Mouse (Mus musculus) c-Kit-negative CD71-positive TER-119-positive erythroid progenitor cells, embryonic 14.5 days (primary cell): ENCODE results near the gene Spem1.

ENCODE experiments used
- DNase-seq: peaks from one replicate; pipeline ENCODE4 v3.0.0-alpha.2; 2013; ENCODE audit warnings: low read depth, low spot score

The Spem1 gene

DNA sequence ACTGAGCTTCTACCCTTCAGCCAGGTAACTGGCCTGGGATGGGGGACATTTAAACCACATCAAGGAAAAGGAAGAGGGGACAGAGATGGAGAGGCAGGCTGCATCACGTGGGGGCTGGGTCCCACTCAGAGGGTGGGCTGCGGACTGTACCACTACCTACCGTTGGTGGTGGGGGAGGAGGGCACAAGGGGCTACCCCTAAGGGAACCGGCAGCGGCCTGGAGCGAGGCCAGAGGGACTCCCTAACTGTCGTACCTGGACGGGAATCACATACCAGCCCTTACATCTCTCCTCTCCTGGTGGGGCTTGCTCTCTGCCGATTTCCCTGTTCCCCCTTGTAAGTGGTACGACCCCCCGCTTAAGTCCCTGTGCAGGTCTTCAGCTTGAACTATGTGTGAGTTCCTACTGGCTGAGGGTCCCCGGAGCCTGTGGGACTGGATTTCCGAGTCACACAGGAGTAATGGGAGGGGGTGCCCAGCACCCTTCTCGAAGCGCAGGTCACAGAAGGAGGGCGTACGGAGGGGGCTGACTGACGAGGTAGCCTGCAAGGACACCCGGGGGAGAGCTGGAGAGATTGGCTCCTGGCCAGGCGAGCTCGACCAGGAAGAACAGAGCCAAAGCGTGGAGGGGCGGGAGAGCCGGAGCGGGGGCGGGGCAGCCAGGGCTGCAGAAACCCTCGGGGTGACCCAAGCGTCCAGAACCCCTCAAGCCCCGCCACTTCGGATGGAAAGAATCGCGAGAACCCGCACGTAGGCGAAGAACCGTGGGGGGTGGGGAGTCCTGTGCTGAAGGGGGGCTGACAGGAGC is 21.4 kb downstream of the Spem1 start:
- no peak for DNase-seq

DNA sequence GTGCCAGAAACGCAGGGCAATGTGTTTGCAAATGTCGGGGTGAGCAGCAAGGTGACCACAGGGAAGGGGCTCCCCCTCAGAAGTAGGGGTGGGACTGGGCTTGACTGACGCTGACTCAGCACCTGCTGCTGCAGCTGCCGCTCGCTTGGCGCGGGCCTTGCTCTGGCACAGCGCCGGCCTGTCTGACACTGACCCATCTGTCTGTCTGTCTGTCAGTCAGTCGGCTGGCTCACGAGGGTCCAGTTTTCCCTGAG is 21.9 kb downstream of the Spem1 start:
- no peak for DNase-seq

DNA sequence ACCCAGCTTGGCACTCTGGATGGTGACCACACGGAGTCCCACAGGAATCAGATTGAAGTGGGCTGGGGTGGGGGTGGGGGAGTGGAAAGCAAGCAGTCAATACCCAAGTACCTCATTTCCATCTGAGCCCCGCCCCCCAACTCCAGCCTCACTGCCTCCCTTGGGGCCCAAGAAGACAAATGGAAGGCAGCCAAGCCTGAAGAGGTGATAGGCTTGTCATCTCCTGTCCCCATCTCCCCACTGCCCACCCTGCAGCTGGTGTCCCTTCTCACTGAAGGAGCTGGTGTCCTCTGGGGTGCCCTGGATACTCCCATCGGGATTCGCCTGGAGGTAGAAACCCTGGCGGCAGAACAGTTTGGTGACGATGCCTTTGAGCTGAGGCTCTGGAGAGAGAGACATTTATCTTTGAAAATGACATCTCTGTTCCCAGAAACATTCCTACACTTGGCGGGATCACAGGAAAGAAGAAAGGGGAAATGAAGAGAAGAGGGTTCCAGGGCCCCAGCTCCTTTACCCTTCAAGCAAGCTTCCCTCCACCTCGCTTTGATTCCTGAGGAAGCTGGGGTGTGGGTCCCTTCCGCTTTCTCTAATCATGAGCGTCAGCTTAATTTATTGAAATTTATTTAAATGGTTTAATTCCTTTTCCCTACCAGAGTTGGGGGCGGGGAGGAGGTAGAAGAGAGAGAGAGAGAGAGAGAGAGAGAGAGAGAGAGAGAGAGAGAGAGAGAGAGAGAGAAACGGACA is 22.4 kb downstream of the Spem1 start:
- DNase-seq = no peak

DNA sequence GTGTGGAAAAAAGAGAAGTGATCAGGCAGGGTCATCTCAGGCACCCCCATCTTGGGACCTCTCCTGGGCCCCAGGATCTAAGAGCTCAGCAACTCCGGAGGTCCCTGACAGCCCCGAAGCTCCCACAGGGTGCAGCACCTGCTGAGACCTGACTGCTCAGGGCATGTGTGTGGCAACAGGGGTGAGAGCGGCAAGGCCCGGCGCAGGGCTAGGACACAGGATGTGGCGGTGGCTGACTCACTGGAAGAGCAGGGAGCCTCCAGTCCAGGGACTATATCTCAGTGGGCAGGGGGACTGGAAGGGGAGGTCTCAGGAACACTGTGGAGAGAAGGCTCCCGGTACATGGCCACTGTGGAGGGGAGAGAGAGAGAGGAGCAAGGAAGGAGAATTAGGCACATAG is 24.1 kb downstream of the Spem1 start:
- no peak for DNase-seq

DNA sequence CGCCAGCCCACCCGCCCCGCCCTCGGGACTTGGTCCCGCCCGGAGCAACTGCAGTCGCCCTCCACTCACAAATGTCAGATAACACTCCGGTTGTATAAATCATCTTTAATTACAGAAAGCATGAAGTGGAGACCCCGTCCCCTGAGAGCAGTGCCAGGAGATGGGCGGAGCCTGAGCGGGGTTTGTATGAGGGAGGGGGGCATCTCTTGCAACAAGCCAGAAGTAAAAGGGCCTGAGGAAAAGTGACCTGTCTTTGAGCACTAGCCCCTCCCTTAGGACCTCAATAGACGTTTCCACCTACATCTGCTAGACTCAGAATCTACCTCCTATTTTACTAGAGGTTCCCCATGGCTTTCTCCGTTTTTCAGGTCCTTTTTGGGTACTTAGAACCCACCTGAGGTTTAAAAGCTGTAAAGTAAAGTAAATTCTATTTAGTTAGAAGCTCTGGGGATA is 26.0 kb downstream of the Spem1 start:
- no peak for DNase-seq

DNA sequence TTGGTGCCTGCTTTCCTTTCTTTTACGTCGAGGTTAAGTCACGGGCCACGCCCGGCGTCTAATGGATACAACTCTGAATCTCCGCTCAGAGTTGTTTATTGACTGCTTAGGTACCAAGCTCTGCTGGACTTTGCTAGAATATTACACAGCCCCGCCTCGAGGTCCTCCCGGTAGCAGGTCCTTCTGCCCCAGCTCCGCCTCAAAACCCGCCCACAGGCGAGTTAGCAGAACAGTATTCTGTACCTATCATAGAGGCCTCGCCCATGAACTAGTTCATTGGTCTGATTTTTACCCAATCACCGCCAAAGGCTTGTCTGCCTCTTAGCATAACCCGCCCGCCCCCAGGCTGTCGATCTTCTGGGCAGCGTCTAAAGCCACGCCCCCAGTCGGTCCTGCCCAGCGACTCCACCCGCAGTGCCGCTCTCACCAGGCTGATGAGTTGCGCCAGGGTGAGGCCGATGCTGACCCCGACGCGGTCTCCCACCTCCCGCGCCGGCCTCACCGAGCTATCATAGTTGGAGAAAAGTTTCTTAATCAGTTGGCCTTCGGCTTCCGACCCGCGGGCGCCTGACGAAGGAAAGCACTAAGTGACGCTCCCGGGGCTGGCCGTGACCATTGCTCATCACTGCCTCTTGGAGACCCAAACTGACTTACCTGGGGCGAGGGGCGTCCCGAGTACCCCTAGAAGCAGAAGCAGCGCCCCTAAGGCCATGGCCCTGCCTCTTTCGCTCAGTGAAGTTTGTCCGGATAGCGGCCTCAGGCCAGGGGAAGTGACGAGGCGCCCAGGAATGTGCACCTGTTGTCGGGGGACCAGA is 26.6 kb downstream of the Spem1 start, which contains the start of gene Chrnb1:
TSS of gene Chrnb1 (minus strand) at position 776 of the 815 bp plus-strand sequence.
- peak; percentile 94 for DNase-seq

DNA sequence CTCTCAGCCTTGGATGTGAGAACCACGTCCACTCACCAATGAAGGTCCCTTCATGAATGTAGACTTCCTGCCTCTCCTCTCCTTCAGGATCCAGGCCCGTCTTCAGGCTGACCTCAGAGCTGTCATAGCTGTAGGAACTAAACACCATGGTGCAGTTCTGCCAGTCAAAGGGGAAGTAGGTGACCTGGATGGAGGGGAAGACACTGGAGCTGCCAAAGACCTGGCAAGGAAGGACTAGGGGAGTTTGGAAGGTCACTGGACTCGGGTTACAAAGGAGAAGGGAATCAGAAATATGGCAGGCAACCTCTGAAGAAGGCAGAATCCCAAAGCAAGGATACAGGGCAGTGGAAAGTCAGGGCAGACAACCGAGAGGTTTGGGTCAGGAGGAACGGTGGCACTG is 28.6 kb downstream of the Spem1 start:
- no peak for DNase-seq

DNA sequence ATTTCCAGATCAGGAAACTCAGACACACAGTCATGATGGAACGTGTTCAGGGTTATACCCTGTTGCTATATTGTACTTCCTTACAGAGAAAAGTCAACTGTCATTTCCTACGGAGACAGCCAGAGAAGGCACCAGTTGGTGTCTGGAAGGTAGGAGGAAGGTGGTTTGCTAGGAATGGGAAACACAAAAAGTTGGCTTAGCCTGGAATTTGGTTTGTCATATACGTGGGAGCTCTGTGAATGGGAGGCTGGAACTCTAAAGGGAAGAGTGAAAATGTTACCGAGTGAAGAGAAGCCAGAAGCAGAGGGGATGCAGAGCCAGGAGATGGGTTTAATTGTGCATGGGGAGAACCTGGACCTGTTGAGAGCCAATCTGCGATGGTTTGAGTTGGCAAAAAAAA is 30.6 kb downstream of the Spem1 start:
- DNase-seq = no peak

DNA sequence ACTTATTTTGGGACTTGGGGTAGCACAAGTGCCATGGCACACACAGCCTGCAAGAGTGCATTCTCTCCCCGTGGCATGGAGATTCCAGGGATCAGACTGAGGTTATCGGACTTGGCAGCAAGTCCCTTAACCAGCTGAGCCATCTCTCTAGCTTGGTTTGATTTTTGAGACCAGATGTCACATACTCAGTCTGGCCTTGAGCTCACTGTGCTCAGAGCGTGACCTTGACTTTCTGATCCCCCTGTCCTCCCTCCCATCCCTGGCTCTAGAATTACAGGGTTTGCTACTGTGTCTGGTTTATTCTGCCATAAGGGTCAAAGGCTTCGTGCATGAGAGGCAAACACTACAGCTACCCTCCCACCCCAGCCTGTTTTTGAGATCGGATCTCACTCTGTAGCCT is 32.5 kb downstream of the Spem1 start:
- no peak for DNase-seq

DNA sequence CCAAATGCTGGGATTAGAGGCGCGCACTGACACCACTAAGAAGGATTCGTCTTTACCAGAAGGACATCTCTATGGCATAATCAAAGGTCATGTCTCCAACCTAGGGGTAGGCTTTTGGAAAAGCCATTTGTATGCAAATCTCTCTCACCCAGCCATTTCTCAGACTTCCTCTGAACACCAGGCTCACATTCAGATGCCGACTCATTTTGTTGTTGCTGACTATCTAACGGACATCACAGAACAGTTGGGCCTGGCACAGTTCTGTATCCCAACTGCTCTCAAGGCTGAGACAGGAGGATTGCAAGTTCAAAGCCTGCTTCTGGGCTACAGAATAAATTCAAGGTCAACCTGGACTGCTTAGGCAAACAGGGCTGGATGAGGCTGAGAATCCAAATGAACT is 34.7 kb downstream of the Spem1 start:
- no peak for DNase-seq

DNA sequence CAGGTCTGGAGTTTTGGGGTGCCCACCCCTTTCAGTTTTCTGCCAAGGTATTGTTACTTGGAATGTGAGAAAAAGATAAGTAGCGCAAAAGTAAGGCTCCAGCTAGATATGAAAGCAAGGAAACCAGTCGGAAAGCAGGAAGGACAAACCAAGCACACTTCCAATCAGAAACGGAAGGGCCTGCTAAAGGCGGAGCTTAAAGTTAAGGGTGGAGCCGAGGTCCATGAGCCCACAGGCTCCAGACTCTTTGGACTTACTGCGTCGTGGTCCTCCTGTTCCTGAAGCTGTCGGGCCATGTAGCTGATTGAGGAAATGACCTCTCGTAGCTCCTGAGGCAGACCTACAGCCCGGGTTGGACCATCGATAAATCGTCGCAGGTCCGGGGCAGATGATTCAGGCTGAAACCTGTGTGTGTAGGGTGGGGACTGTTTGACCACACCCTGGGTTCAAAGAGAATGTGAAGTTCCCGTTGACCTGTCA is 37.1 kb downstream of the Spem1 start:
- DNase-seq = peak; percentile 56

DNA sequence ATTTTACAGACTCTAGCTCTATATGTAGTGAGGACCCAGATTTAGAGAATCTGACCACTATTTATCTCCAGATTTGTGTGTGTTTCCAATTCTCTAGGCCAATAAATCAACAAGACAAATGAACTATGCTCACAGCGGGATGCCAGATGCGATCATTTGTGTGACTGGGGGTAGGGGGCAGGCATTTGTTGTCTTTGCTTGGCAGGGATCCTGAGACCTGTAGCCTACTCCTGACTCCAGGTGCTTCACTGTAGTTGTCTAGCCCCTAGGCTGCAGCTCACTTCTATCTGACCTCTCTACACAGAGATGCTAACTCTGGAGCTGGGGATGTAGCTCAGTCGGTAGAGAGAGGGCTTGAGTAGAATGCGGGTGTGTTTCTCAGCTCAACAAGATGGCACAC is 40.2 kb downstream of the Spem1 start:
- DNase-seq = no peak

DNA sequence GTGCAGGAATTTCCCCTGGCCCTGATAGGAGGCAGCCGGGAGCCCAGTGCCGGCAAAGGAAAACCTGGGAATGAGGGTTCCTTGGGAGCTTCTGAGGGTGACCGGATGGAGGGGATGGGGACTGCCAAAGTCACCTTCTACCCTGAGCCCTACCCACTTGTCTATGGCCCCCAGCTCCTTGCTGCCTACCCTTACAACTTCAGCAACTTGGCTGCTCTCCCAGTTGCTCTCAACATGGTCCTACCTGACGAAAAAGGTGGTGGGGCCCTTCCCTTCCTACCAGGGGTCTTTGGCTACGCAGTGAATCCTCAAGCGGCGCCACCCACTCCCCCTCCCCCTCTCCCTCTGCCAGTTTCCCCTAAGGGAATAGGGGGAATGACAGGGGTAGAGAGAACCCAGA is 43.0 kb downstream of the Spem1 start:
- no peak for DNase-seq

DNA sequence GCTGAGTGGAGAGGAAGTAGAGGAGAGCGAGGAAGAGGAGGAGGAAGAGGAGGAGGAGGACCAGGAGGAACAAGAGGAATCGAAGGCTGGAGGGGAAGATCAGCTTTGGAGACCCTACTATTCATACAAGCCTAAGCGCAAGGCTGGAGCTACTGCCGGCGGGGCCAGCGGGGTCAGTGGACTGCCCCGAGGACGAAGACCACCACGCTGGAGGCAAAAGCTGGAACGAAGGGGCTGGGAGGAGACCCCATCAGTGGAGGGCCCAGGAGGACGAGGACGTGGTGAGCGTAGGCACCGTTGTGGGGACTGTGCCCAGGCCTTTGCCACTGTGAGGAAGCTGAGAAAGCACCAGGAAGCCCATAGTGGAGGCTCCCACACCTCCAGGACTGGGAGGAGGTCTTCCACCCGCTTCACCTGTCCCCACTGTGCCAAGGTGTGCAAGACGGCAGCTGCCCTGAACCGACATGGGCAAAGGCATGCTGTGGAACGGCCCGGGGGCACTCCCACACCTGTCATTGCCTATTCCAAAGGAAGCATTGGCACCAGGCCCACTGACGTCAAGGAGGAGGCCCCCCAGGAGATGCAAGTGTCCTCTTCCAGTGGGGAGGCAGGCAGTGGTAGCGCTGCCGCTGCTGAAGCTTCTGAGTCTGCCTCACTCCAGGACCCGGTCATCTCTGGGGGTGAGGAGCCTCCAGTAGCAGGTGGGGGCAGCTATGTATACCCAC is 43.6 kb downstream of the Spem1 start:
- DNase-seq = no peak

DNA sequence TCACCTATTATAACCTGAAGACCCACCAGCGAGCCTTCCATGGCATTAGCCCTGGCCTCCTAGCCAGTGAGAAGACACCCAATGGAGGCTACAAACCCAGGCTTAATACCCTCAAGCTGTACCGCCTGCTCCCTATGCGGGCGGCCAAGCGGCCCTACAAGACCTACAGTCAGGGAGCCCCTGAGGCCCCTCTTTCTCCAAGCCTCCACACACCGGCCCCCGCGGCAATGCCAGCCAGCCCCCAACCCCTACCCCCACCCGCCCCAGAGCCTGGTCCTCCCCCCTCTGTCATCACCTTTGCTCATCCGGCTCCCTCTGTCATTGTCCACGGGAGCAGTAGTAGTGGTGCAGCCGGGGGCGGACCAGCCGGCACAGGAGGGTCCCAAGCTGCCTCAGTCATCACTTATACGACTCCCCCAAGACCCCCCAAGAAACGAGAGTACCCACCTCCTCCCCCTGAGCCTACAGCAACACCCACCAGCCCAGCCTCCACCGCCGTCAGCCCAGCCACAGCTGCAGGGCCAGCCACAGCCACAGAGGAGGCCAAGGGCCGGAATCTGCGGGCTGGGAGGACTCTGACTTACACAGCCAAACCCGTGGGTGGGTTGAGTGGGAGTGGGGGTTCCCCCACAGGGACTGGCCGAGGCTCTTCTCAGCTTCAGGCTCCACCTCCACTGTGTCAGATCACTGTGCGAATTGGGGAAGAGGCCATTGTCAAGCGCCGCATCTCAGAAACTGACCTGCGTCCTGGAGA is 44.3 kb downstream of the Spem1 start:
- DNase-seq = no peak

DNA sequence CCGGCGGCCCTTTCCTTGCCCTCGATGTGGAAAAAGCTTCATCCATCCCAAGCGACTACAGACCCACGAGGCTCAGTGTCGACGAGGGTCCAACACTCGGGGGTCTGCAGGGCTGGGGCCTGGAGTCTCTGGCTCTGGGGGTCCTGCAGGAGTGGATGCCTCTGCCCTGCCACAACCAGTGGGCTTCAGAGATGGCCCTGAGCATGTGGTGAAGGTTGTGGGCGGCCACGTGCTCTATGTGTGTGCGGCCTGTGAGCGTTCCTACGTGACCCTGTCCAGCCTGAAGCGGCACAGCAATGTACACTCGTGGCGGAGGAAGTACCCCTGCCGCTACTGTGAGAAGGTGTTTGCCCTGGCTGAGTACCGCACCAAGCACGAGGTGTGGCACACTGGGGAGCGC is 45.5 kb downstream of the Spem1 start:
- DNase-seq = no peak

DNA sequence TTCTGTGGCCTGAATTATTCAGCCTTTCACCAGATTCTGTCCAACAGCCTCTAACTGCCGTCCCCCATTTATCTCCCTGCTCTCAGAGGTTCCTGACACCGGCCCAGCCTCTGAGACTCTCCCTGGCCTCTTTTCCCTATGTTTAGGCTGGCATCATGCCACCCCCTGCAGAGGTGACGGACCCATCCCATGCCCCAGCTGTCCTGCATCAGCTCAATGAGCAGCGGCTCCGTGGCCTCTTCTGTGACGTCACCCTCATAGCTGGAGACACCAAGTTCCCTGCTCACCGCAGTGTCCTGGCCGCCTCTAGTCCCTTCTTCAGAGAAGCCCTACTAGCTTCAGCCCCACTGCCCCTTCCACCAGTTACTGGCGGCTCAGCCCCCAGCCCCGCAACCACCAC is 46.3 kb downstream of the Spem1 start:
- no peak for DNase-seq

DNA sequence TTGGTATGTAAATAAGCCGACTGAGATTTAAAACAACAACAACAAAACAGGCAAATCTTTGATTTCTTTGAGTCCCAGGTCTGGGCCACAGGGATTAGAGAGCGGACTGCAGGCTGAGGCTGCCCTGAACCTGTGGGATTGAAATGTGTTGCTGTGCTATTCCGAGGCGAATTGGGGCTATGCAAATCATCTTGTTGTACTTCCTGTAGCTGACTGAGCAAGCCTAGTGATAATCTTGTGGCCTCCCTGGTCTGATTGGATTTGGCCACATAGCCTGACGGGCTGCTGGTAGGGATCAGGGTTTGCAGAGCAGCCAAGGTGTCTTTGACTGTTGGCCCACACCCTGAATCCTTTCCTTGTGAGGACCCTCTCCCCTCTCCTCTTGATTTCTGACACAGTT is 47.0 kb downstream of the Spem1 start:
- DNase-seq = no peak
